Mouse (Mus musculus): ENCODE results near the gene Hoxa6.

DNA sequence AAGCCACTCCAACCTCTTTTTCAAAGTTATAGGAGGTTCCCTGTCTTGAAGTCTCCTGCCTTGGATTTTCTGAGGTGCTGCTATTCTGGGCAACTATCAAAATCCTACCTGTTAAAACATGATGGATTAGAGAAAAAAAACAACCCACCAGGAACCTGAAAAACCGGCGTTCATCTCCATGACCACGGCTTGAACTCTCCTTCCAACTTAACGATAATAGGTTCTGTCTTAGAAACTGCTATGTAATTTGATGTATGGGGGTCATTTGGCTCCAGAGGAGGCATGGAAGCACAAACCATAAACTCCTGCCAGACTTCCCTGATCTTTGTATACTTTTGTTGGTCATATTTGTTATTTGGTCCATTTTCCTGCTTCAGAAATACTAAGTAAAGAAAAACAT lies 34.9 kb downstream of the Hoxa6 start:
- TF ChIP-seq CTCF (IDR thresholded peaks at IDR 0.05) (no peak), EP300 (IDR thresholded peaks at IDR 0.05) (no peak)
